Mouse (Mus musculus): Measurements from ENCODE around the gene Ctdspl2. TPM values are rescaled to one million over a fixed set of nuclear protein-coding genes. Genes with fewer than 3 reads are reported as not detected.

Gene Ctdspl2
- 45.8 TPM for total RNA-seq (2023)

GRCm38 (mm10) chr2:121955765-121956223 lies at the start of gene Ctdspl2, which contains the start of gene Mageb3:
Gene Ctdspl2, plus strand, starts transcription at chr2:121956001.
Gene Mageb3, minus strand, starts transcription at chr2:121956092.

GRCm38 (mm10) chr2:122027862-122028755 lies 72.3 kb downstream of the Ctdspl2 start, which contains the start of gene Eif3j1:
Gene Eif3j1, plus strand, starts transcription at chr2:122028546.

Other genes with a start within 250 kb of the Ctdspl2 start
- gene Frmd5, start 148.9 kb upstream of the Ctdspl2 start, total RNA-seq (2023), result not detected
- gene Casc4, start 89.0 kb upstream of the Ctdspl2 start, total RNA-seq (2023), result 7.2 TPM
- gene Mageb3, start 91 bp downstream of the Ctdspl2 start, total RNA-seq (2023), result not detected
- gene Eif3j1, start 72.5 kb downstream of the Ctdspl2 start, total RNA-seq (2023), result 43.9 TPM
- 27.9 TPM for gene Spg11, start 162.4 kb downstream of the Ctdspl2 start, total RNA-seq (2023)
- 2,437 TPM for gene B2m, start 191.7 kb downstream of the Ctdspl2 start, total RNA-seq (2023)
- 1.5 TPM for gene Trim69, start 204.7 kb downstream of the Ctdspl2 start, total RNA-seq (2023)
- gene Patl2, start 230.2 kb downstream of the Ctdspl2 start, total RNA-seq (2023), result not detected
- not detected for gene Terb2, start 230.3 kb downstream of the Ctdspl2 start, total RNA-seq (2023)

Measured in CD4-positive naive resting alpha-beta T cell, adult 57 days (primary cell).